Mouse (Mus musculus) C2C12 (cell line): ENCODE results near the gene Usp7. TPM values are rescaled to one million over a fixed set of nuclear protein-coding genes. Genes with fewer than 3 reads are reported as not detected.
A peak's percentile ranks its signal among the peaks of the same experiment; 100 is the strongest.

Experiments
- H3K27me3 ChIP-seq: one replicate; pipeline ENCODE4 v1.6.1; 2011; ENCODE audit not compliant: control insufficient read depth, insufficient read depth, insufficient read length
- H3K36me3 ChIP-seq: one replicate; pipeline ENCODE4 v1.6.1; 2011; ENCODE audit not compliant: control insufficient read depth, insufficient read depth
- H3K4me3 ChIP-seq: one replicate; pipeline ENCODE4 v1.5.1; 2011; ENCODE audit warnings: mild to moderate bottlenecking, control low read depth; ENCODE audit not compliant: poor library complexity, insufficient read depth, severe bottlenecking
- H3K79me2 ChIP-seq: one replicate; pipeline ENCODE4 v1.6.1; 2011; ENCODE audit not compliant: control insufficient read depth, insufficient read depth
- H3K79me3 ChIP-seq: one replicate; pipeline ENCODE4 v1.6.1; 2011; ENCODE audit warnings: low read depth, control low read depth
- H3ac ChIP-seq: one replicate; pipeline ENCODE3; 2011; ENCODE audit warnings: low read depth; ENCODE audit not compliant: control insufficient read depth, insufficient read length
- CEBPB ChIP-seq: IDR thresholded peaks from one replicate; pipeline ENCODE4 v1.6.1; 2011; ENCODE audit warnings: low read depth, mild to moderate bottlenecking, control low read depth, moderate library complexity
- CTCF ChIP-seq: IDR thresholded peaks from one replicate; pipeline ENCODE4 v1.5.1; 2011; ENCODE audit not compliant: control insufficient read depth, insufficient read depth, insufficient read length
- FOSL1 ChIP-seq: IDR thresholded peaks from one replicate; pipeline ENCODE4 v1.8.0; 2011; ENCODE audit warnings: mild to moderate bottlenecking, low read length; ENCODE audit not compliant: poor library complexity, insufficient read depth, severe bottlenecking
- MAX ChIP-seq: IDR thresholded peaks from one replicate; pipeline ENCODE4 v1.6.1; 2011; ENCODE audit warnings: mild to moderate bottlenecking, control low read depth
- MYOD1 ChIP-seq: IDR thresholded peaks from one replicate; pipeline ENCODE4 v1.6.1; 2011; ENCODE audit warnings: low read depth; ENCODE audit not compliant: control insufficient read depth, insufficient read length
- MYOG ChIP-seq: IDR thresholded peaks from one replicate; pipeline ENCODE4 v1.6.1; 2011; ENCODE audit not compliant: control insufficient read depth, insufficient read length; ENCODE audit errors: extremely low read depth
- USF1 ChIP-seq: IDR thresholded peaks from one replicate; pipeline ENCODE4 v1.6.1; 2011; ENCODE audit warnings: low read depth, mild to moderate bottlenecking, control low read depth, moderate library complexity
- polyA plus RNA-seq: library from polyadenylated mRNA; unstranded; fragments of >200 nt; fragmentation: generic; extraction: Trizol; gene quantifications from one replicate; pipeline ENCODE4 v1.2.1, GENCODE M21; 2012; ENCODE audit warnings: missing spikeins

Gene Usp7
- polyA plus RNA-seq, 1 experiment, result 28.2 TPM

DNA sequence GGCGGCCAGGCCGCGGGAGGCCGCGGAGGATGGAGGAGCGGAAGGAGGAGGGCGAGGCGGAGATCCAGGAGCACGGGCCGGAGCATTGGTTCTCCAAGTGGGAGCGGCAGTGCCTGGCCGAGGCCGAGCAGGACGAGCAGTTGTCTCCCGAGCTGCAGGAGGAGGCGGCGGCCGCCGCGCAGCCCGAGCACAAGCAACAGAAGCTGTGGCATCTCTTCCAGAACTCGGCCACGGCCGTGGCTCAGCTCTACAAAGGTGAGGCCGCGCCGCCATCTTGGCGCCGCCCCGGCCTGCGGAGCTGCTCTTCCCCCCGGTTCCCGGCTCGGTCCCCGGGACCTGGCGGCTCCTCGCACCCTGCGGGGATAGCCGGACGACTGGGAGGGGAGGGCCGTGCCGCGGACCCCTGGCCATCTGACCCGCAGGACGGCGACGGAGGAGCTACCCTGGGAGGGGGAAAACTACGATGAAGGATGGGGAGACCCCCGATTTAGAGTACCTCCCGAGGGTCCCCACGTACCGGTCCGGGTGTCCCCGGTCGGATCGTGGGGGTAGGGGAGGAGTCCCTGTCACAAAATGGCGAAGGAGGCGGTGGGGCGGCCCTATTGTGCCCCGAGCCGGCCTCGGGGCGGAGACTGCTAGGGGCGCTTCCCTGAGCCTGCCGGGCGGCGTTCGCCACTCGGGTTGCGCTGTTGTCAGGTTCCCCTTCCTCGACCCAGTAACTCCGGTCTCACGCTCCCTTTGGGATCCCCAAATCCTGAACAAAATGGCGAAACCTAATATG, 38.5 kb upstream of the Usp7 start:
- Histone ChIP-seq H3K36me3 (peaks cover 40% of the 10 kb centered on the region), H3K27me3 (no peaks in the 10 kb centered on the region), H3K4me3 (peak overlapping the region; percentile 93), H3K79me3 (peaks cover 55% of the 10 kb centered on the region), H3ac (peak overlapping the region; percentile 96), H3K79me2 (peaks cover 57% of the 10 kb centered on the region)
- TF ChIP-seq FOSL1 (no peak), CEBPB (no peak), MYOD1 (no peak), CTCF (no peak), USF1 (no peak), MYOG (no peak), MAX (no peak)

DNA sequence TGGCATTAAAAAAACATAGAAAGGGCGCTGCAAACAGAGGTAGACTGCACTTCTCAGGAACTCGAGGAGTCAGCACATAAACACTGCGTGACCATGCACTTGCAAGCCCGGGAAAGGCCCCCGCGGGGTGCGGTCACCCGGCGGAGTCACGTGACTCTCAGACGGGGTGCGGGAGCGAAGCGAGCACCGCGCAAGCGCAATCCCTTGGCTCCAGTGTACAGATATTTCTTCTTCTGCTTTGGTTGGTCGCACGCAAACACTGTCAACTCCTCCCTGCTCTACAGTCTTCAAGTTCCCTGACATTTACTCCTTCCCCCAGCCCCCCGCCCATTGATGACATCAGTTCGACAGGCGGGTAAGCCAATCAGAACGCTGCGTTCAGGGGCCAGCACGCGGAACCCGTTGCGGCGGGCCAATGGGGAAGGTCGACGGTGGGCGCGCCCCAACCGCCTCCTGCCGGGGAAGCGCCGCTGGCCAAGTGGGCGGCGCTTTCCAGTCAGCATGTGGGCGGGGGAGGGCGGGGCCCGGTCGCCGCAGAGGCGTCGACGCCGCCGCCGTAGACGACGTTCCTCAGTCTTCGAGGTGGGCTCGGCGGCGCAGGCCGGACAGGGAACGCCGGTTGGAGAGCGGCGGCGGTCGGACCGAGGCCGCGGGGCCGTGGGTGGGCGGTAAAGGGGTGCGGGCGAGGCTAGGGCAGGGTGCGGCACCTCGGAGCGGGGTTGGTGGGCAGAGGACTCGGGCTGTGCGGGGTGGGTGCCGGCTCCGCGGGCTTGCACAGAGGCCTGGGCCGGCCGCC, 37.7 kb upstream of the Usp7 start, which contains the start of gene 1810013L24Rik:
1810013L24Rik (plus strand) TSS at position 537 of the 796 bp plus-strand sequence.
- TF ChIP-seq USF1, result peak; percentile 96
- TF ChIP-seq MYOG, result no peak
- H3K4me3 ChIP-seq, result peak within 1 kb of the TSS; percentile 93
- peaks cover 48% of the 10 kb centered on the region for H3K79me2 ChIP-seq
- H3ac ChIP-seq, result peak within 1 kb of the TSS; percentile 96
- no peaks in the 10 kb centered on the region for H3K27me3 ChIP-seq
- peaks cover 46% of the 10 kb centered on the region for H3K79me3 ChIP-seq
- peaks cover 31% of the 10 kb centered on the region for H3K36me3 ChIP-seq

DNA sequence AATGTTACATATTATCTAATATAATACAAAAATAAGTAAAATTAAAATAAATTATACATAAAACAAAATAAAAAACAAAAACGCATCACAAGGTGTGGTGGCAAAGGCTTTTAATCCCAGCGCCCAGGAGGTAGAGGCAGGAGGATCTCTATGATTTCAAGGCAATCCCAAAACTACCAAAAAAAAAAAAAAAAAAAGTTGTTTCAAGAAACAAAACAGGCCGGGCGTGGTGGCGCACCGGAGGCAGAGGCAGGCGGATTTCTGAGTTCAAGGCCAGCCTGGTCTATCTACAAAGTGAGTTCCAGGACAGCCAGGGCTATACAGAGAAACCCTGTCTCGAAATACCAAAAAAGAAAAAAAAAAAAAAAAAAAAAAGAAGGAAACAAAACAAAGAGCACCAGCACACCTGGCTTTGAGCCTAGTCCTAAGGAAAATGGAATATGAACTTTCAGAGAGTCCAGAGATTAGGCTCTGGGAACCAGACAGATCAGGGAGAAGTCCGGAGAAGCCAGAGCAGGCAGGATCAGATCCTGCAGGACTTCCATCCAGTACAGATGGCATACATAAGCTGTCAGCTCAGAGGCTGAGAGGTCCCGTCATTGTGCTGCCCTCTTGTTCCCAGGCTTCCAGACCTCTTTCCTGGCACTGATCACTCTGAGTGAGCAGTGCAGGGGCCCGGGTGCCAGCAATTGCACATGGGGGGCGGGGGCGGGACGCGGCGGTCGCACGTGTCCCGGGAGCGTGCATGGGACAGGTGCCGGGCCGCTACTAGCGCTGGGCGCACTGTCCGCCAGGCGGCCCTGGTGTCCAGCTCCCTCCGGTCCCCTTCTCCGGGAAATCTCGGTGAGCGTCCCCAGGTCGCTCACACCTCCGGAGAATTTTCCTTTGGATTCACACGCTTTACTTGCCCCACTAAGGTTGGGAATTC, 36.8 kb upstream of the Usp7 start:
- Histone ChIP-seq H3K79me2 (peaks cover 39% of the 10 kb centered on the region), H3K4me3 (peak overlapping the region; percentile 29), H3K27me3 (no peaks in the 10 kb centered on the region), H3K36me3 (peaks cover 23% of the 10 kb centered on the region), H3K79me3 (peaks cover 38% of the 10 kb centered on the region), H3ac (peak overlapping the region; percentile 77)
- TF ChIP-seq CTCF (peak; percentile 47), CEBPB (no peak), MYOD1 (peak; percentile 42)

DNA sequence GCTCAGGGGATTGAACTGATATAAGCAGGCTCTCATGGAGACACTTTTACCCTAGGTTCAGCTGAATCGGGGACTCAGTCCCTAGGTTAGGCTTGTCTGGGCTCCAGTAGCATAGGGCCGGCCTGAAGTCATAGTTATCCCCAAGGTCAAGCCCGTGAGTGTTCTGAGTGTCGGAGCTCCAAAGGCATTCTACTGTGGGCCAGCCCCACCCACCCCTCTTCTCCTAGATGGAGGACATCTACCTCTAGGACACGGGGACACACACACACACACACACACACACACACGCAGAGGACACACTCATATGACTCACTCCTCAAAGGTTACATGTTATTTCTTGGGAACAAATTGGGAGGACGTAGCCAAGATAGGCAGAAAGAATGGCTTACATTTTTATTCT, 35.3 kb upstream of the Usp7 start:
- peaks cover 7% of the 10 kb centered on the region for H3K36me3 ChIP-seq
- no peak overlapping the region for H3K4me3 ChIP-seq
- no peaks in the 10 kb centered on the region for H3K27me3 ChIP-seq
- peaks cover 22% of the 10 kb centered on the region for H3K79me3 ChIP-seq
- TF ChIP-seq FOSL1 (no peak), USF1 (no peak), MAX (no peak), CEBPB (no peak), MYOD1 (no peak), CTCF (no peak), MYOG (no peak)
- no peak overlapping the region for H3ac ChIP-seq
- H3K79me2 ChIP-seq, result peaks cover 24% of the 10 kb centered on the region

DNA sequence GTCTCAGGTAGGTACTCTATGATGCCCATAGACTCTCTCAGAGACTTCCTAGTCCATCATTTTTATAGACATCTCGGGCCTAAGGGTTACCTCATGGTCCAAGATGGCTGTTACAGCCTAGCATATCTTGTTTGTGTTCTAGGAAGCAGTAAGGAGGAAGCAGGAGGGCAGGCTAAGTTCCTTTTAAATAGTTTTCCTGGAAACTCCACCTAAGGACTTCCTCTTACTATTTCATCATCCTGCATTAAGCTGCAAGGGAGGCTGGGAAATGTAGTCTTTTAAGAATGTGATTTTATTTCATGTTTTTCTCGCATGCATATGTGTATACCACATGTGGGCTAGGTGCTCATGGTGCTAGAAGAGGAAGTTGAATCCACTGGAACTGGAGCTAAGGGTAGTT, 31.6 kb upstream of the Usp7 start:
- H3K36me3 ChIP-seq, result no peaks in the 10 kb centered on the region
- no peaks in the 10 kb centered on the region for H3K79me2 ChIP-seq
- H3K27me3 ChIP-seq, result no peaks in the 10 kb centered on the region
- no peak overlapping the region for H3ac ChIP-seq
- no peak overlapping the region for H3K4me3 ChIP-seq
- TF ChIP-seq CEBPB, result peak; percentile 59
- no peak for TF ChIP-seq FOSL1
- no peaks in the 10 kb centered on the region for H3K79me3 ChIP-seq
